Mouse (Mus musculus) cerebellum, adult 2 months (tissue): ENCODE results near the gene Pik3cb.

ENCODE experiments used
- CTCF ChIP-seq: fragments of 200-500 bp; IDR thresholded peaks from 2 replicates; pipeline ENCODE4 v1.5.1; 2011; ENCODE audit warnings: low read depth, mild to moderate bottlenecking, control low read depth, low read length, moderate library complexity, borderline replicate concordance; ENCODE audit not compliant: insufficient read depth
- POLR2A ChIP-seq: fragments of 200-500 bp; IDR thresholded peaks from 2 replicates; pipeline ENCODE4 v1.6.1; 2011; ENCODE audit warnings: low read length, control low read depth, borderline replicate concordance; ENCODE audit not compliant: insufficient read depth

DNA sequence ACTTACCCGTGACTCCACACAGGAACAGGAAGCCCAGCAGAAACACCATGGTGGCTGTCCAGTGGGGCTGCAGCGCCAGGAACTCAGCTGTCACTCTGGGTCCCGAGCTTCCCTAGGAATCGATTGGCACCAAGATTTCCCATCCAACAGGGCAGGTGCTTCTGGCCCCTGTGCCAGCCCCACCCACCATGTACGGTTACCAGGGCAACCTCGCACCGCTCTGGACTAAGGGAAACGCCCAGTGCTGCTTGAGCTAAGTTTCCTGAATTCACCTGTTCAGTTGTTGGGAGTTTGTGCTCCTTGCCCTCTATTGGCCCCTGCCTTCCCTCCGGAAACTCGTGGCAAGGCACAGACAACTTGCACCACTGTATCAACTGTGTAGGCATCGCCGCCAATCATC lies 104.8 kb downstream of the Pik3cb start, which contains the start of gene Gm1123:
- TF ChIP-seq POLR2A = no peak
- no peak for TF ChIP-seq CTCF
